Mouse (Mus musculus) intestine, postnatal 0 days (tissue): ENCODE data around the gene Lbp. TPM values are rescaled to one million over a fixed set of nuclear protein-coding genes. Genes with fewer than 3 reads are reported as not detected.

ENCODE experiments used
- ATAC-seq: fragments of 200-750 bp; cut with Nextera tagmentation; 2 replicates; pipeline ENCODE4 v1.8.0; 2017; ENCODE audit warnings: mild to moderate bottlenecking, moderate TSS enrichment, moderate library complexity
- H3K27ac ChIP-seq: fragments of 300-500 bp; sonication (generic); 2 replicates; pipeline ENCODE4 v1.5.1; 2014; ENCODE audit warnings: mild to moderate bottlenecking, low read depth, low read length, moderate library complexity
- H3K27me3 ChIP-seq: fragments of 300-500 bp; sonication (generic); replicated peaks from 2 replicates; pipeline ENCODE4 v1.6.1; 2014; ENCODE audit warnings: low read length, mixed read lengths; ENCODE audit not compliant: control insufficient read depth, insufficient read depth
- H3K36me3 ChIP-seq: fragments of 300-500 bp; sonication (generic); 2 replicates; pipeline ENCODE4 v1.6.1; 2014; ENCODE audit warnings: mild to moderate bottlenecking, moderate library complexity; ENCODE audit not compliant: control insufficient read depth, insufficient read depth
- H3K4me1 ChIP-seq: fragments of 300-500 bp; sonication (generic); replicated peaks from 2 replicates; pipeline ENCODE4 v1.6.1; 2014; ENCODE audit warnings: antibody characterized with exemption, low read length, mixed read lengths; ENCODE audit not compliant: control insufficient read depth, insufficient read depth
- H3K4me2 ChIP-seq: fragments of 300-500 bp; sonication (generic); replicated peaks from 2 replicates; pipeline ENCODE4 v1.6.1; 2014; ENCODE audit warnings: low read depth, mild to moderate bottlenecking, moderate library complexity
- H3K4me3 ChIP-seq: fragments of 300-500 bp; sonication (generic); 2 replicates; pipeline ENCODE4 v1.5.1; 2014; ENCODE audit warnings: low read depth, low read length
- H3K9ac ChIP-seq: fragments of 300-500 bp; sonication (generic); 2 replicates; pipeline ENCODE4 v1.6.1; 2014; ENCODE audit warnings: mild to moderate bottlenecking, low read depth, low read length
- H3K9me3 ChIP-seq: fragments of 300-500 bp; sonication (generic); 2 replicates; pipeline ENCODE4 v1.6.1; 2016; ENCODE audit warnings: mixed run types; ENCODE audit not compliant: control insufficient read depth
- CTCF ChIP-seq: sonication (generic); IDR thresholded peaks from 2 replicates; pipeline ENCODE4 v1.5.1; 2016; ENCODE audit warnings: low read depth, mild to moderate bottlenecking, control low read depth, antibody characterized with exemption, moderate library complexity
- WGBS: fragments of 180-500 bp; shearing (Covaris S2); extraction: QIAGEN DNeasy Blood & Tissue Kit; methylation state at CpG from one replicate; pipeline ENCODE4 v1.1.7; 2014; 5-methylcytosine and 5-hydroxymethylcytosine counted together
- polyA plus RNA-seq: library from polyadenylated mRNA; unstranded; fragments of >200 nt; fragmentation: Nextera tagmentation; extraction: Ambion mirVana; gene quantifications from 2 replicates; pipeline ENCODE4 v1.2.1, GENCODE M21; 2015

The Lbp gene
- polyA plus RNA-seq, 1 experiment from 2014 or later: 4.9 TPM

GRCm38 (mm10) chr2:158376798-158377197 lies 70.5 kb downstream of the Lbp start:
- no peak for ATAC-seq
- H3K9ac ChIP-seq: no peak overlapping the region
- 63% methylated on average over 7 of the region's 7 CpGs for WGBS

GRCm38 (mm10) chr2:158377811-158378210 lies 71.5 kb downstream of the Lbp start:
- no peak for TF ChIP-seq CTCF
- WGBS: 88% methylated on average over 1 of the region's 1 CpGs
- H3K9me3 ChIP-seq: no peaks in the 10 kb centered on the region

More at GRCm38 (mm10) chr2:158376798-158377197, 70.5 kb downstream of the Lbp start:
- H3K27me3 ChIP-seq: peaks cover 21% of the 10 kb centered on the region
- no peak for TF ChIP-seq CTCF
- no peaks in the 10 kb centered on the region for H3K9me3 ChIP-seq
- H3K27ac ChIP-seq: no peak overlapping the region
- H3K4me2 ChIP-seq: no peak overlapping the region
- no peaks in the 10 kb centered on the region for H3K36me3 ChIP-seq
- no peak overlapping the region for H3K4me3 ChIP-seq
- H3K4me1 ChIP-seq: no peaks in the 10 kb centered on the region

DNA sequence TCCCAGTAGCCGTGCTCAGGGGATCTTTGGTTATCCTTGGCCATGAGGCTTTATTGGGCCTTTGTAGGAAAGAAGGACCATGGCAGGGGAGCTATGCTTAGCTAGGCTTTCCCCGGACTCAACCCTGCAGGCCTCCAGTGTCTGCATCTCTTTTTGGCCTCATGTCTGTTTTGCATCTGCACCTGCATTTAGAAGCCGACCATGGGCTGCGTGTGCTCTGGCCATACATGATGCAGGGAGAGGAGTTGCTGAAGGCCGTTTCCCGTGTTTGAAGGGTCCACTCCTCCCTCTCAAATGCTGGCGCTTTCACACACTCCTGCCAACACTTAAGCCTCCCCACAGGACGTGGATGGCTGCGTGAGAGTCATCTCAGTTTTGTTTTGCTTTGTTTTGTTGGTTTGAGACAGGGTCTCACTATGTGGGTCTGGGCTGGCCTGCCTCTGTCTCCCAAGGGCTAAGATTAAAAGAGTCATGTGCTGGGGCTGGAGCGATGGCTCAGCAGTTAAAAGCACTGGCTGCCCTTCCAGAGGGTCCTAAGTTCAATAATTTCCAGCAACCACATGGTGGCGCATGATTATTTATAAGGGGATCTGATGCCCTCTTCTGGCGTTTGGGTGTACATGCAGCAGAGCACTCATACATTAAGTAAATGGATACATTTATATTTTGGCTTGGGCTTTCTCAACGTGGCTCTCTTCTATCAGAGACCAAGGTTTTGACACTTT lies 73.2 kb downstream of the Lbp start:
- Histone ChIP-seq H3K4me2 (no peak overlapping the region), H3K27ac (no peak overlapping the region), H3K9ac (no peak overlapping the region), H3K9me3 (no peaks in the 10 kb centered on the region), H3K4me1 (no peaks in the 10 kb centered on the region), H3K27me3 (peaks cover 19% of the 10 kb centered on the region), H3K36me3 (no peaks in the 10 kb centered on the region), H3K4me3 (no peak overlapping the region)
- ATAC-seq: no peak
- TF ChIP-seq CTCF: peak; percentile 96
- WGBS: 47% methylated on average over 13 of the region's 13 CpGs

More at GRCm38 (mm10) chr2:158377811-158378210, 71.5 kb downstream of the Lbp start:
- H3K9ac ChIP-seq: no peak overlapping the region
- H3K4me3 ChIP-seq: no peak overlapping the region
- H3K4me2 ChIP-seq: no peak overlapping the region
- H3K27me3 ChIP-seq: peaks cover 21% of the 10 kb centered on the region
- H3K36me3 ChIP-seq: no peaks in the 10 kb centered on the region
- H3K27ac ChIP-seq: no peak overlapping the region
- ATAC-seq: no peak
- H3K4me1 ChIP-seq: no peaks in the 10 kb centered on the region

Other genes with a start within 250 kb of the Lbp start
- gene Tgm2, start 160.1 kb upstream of the Lbp start, polyA plus RNA-seq: 40.0 and 40.4 TPM in 2 replicates
- gene D630003M21Rik, start 77.3 kb upstream of the Lbp start, polyA plus RNA-seq: 0.76 and 0.82 TPM in 2 replicates
- not detected in 2 replicates for gene Bpi, start 48.4 kb upstream of the Lbp start, polyA plus RNA-seq
- 1.9 and 3.0 TPM in 2 replicates for gene Snhg11, start 69.1 kb downstream of the Lbp start, polyA plus RNA-seq
- gene Ralgapb, start 103.4 kb downstream of the Lbp start, polyA plus RNA-seq: 11.5 and 11.6 TPM in 2 replicates
- gene Adig, start 196.1 kb downstream of the Lbp start, polyA plus RNA-seq: not detected in 2 replicates
- gene Arhgap40, start 206.3 kb downstream of the Lbp start, polyA plus RNA-seq: not detected in 2 replicates